Mouse (Mus musculus): Measurements from ENCODE around the gene Olfr361.
"Not testable (repeated sequence)": the region's sequence is repeated elsewhere in the genome, so short reads cannot be mapped to it uniquely, and the experiment has no call there.

Gene Olfr361

GRCm38 (mm10) chr2:37089190-37089589 is at the start of gene Olfr361:
TSS of gene Olfr361 (minus strand) at chr2:37089290.
- not testable (repeated sequence) for H3K27me3 ChIP-seq (ENCODE audit: control insufficient read depth, insufficient read depth, low read length, poor library complexity, severe bottlenecking)

GRCm38 (mm10) chr2:37117810-37118209 is 28.7 kb upstream of the Olfr361 start, which contains the start of gene Olfr362:
TSS of gene Olfr362 (minus strand) at chr2:37117910.
- Histone ChIP-seq H3K36me3 (ENCODE audit: control insufficient read depth, insufficient read depth, low read length, poor library complexity, severe bottlenecking) (no peaks in the 10 kb centered on the region), H3K27me3 (ENCODE audit: control insufficient read depth, insufficient read depth, low read length, poor library complexity, severe bottlenecking) (no peaks in the 10 kb centered on the region)
- DNase-seq (ENCODE audit: low read depth, low spot score), result no peak

More at GRCm38 (mm10) chr2:37089190-37089589, at the start of gene Olfr361:
- H3K36me3 ChIP-seq (ENCODE audit: control insufficient read depth, insufficient read depth, low read length, poor library complexity, severe bottlenecking); DNase-seq (ENCODE audit: low read depth, low spot score): not testable (repeated sequence)

GRCm38 (mm10) chr2:37065446-37065845 is 23.6 kb downstream of the Olfr361 start, which contains the start of gene Olfr360:
TSS of gene Olfr360 (plus strand) at chr2:37065746.
- H3K36me3 ChIP-seq (ENCODE audit: control insufficient read depth, insufficient read depth, low read length, poor library complexity, severe bottlenecking), result no peaks in the 10 kb centered on the region
- no peak for DNase-seq (ENCODE audit: low read depth, low spot score)
- no peaks in the 10 kb centered on the region for H3K27me3 ChIP-seq (ENCODE audit: control insufficient read depth, insufficient read depth, low read length, poor library complexity, severe bottlenecking)

Data from splenic B cell, adult 2 months (primary cell).